Mouse (Mus musculus) A20 (cell line): ENCODE data around the gene Nsf.
"Not testable (repeated sequence)": the region's sequence is repeated elsewhere in the genome, so short reads cannot be mapped to it uniquely, and the experiment has no call there.

Experiments used
- DNase-seq: peaks from one replicate; pipeline ENCODE4 v3.0.0-alpha.2; 2011; ENCODE audit warnings: low read depth, low spot score

The Nsf gene

GRCm38 (mm10) chr11:103953896-103954292 is at the start of gene Nsf:
TSS of gene Nsf (minus strand) at chr11:103954056.
- peak; percentile 89 for DNase-seq

GRCm38 (mm10) chr11:104003397-104003796 is 49.5 kb upstream of the Nsf start:
- no peak for DNase-seq

GRCm38 (mm10) chr11:104002191-104002590 is 48.3 kb upstream of the Nsf start:
- DNase-seq: peak; percentile 66

DNA sequence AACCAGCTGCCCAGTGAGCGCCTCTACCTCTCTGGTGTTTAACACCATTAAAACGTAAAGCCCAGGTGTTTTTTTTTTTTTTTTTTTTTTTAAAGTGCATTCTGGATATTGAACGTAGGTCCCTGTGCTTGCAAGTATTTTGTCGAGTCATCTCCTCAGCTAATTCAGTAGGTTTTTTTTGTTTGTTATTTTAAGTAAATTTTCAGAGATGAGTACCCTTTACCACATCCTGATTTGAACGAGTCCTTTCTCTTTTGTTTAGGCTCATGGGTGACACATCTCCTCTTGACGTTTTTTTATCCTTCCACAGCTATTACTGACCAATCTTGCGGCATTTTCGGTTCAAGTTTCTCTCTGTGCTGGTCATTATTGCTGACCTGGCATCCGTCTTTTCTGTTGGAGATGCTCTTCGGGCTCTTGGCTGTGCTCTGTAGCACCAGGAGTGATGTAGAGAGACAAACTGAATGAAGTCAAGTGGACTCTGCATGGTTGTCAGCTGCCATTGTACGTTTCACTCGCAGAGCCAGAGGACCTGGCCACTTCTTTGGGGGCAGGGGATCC is 47.6 kb upstream of the Nsf start:
- no peak for DNase-seq

DNA sequence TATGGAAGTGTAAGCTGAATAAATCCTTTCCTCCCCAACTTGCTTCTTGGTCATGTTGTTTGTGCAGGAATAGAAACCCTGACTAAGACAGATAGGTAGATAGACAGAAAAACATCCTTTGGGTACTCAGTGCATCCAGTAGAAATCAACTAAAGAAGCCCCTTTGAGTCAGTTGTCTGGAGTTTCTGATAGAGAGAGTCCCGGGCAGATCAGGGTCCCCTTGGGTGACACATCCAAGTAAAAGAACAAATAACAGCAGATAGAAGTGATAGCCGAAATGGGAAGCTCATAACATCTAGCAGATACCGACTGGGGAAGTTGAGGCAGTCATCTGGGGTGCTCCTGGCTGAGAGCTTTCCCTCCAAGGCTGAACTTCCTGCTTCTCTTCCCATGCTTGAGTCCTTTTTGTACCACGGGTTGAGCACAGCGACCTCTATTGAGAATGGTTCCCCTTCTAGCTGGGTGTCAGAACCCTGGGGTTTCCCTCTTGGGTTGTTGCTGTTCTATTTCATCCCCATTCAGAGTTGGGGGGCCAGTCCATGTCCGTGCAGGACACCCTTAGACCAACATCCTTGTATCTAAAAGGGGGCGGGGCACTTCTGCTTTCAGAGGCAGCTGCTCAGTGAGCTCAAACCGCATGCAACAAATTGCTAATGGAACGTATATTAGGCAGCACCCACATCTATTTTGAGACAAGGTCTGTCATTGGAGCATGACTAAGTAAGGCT is 47.0 kb upstream of the Nsf start:
- peak; percentile 98 for DNase-seq

GRCm38 (mm10) chr11:103998737-103999136 is 44.9 kb upstream of the Nsf start:
- DNase-seq: peak; percentile 8

- DNase-seq: peak; percentile 87
These were observed 43.5 kb upstream of the Nsf start for GRCm38 (mm10) chr11:103997385-103997784.

- DNase-seq: no peak
These were observed 38.8 kb upstream of the Nsf start for GRCm38 (mm10) chr11:103992638-103993037.

GRCm38 (mm10) chr11:103990049-103990557 is 36.2 kb upstream of the Nsf start:
- DNase-seq: not testable (repeated sequence)

DNA sequence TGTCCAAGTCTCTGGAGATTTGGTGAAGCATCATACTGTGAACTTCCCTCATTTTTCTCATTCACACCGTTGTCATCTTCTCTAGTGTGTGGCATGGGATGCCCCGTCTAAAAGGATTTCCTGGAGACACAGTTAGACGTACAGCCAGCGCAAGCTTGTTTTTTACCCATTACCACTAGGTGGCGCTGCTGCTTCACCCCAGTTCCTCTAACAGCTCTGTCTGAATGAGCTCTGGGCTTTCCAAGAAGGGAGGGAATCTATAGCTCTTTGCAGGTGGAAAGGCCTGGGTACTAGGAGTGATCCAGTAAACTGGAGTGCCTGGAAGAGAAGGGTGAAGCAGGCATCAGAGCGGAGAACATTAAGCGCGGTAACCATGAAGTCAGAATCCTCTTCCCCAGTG is 33.6 kb upstream of the Nsf start:
- DNase-seq: peak; percentile 81

DNA sequence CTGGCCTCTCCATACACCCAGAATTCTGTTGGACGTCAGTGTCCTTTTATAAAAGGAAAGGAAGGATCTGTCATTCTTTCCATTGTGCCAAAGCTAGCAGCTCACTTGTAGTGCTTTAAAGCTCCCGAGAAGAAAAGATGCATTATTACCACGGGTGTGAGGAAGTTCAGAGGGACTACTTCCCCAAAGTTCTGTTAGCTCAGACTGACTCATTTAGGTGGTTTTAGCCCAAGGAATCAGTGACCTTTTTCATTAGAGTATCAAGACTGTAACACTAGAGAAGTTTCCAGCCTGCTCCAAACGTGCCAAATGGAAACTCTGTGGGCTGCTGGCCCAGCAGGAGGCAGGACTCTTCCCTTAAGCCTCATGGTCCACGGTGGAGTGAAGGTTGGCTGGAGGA is 30.2 kb upstream of the Nsf start:
- DNase-seq: peak; percentile 54

DNA sequence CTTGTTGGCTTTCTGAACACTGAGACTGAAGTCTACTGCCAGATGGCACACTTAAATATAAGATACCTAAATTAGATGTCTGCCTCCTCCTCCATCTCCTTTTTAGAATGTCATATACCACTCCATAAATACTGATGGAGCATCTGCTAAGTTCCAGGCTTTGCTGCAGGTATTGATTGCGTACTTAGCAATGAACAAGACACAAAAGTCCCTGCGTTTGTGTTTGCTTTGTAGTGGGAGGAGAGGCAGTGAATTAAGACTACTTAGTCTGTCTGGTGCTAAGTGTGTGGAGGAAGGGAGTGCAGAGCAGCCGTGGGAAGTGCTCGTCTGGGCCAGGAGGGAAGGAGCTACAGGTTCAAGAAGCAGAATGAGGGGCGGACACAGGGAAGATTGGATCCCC is 28.0 kb upstream of the Nsf start:
- DNase-seq: no peak

DNA sequence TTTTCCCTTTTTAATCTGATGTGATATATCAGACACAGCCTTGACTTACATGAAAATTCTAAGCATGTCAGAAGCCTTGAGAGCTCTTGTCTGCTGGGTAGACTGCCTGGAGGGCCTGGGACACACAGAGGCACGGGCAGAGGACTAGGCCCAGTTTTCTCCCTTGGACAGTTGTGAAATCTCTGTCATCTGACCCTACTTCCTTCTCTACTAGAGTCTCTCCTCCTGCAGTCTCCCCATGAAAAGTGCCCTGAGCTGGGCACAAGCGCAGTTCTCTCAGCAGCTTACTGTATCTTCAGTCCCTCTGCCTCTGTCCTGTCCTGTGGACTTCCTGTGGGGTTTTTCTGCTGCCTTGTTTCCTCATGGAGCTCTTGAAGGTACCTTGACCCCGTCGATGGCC is 25.5 kb upstream of the Nsf start:
- no peak for DNase-seq

DNA sequence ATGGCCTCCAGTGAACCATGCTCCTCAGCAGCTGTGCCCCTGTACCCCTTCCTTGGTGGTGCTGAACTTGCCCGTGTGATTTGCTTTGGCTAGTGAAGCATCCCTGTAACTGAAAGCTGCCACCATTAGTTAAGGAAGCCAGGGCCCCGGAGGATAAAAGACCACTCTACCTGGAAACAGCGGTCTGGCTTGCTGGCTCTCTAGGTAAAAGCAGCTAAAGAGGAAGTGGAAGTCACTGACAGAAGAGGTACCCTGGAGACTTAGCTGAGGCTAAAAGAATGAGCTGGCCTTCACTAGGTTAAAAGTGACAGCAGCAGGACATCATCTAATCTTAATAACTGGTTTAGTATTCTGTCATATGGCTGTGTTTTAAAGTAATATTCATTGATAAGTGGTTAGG is 17.0 kb upstream of the Nsf start:
- peak; percentile 67 for DNase-seq

GRCm38 (mm10) chr11:103969278-103969677 is 15.4 kb upstream of the Nsf start:
- no peak for DNase-seq

- DNase-seq: no peak
These were observed 13.4 kb upstream of the Nsf start for GRCm38 (mm10) chr11:103967106-103967735.

GRCm38 (mm10) chr11:103956866-103957265 is 3.0 kb upstream of the Nsf start:
- DNase-seq: no peak

DNA sequence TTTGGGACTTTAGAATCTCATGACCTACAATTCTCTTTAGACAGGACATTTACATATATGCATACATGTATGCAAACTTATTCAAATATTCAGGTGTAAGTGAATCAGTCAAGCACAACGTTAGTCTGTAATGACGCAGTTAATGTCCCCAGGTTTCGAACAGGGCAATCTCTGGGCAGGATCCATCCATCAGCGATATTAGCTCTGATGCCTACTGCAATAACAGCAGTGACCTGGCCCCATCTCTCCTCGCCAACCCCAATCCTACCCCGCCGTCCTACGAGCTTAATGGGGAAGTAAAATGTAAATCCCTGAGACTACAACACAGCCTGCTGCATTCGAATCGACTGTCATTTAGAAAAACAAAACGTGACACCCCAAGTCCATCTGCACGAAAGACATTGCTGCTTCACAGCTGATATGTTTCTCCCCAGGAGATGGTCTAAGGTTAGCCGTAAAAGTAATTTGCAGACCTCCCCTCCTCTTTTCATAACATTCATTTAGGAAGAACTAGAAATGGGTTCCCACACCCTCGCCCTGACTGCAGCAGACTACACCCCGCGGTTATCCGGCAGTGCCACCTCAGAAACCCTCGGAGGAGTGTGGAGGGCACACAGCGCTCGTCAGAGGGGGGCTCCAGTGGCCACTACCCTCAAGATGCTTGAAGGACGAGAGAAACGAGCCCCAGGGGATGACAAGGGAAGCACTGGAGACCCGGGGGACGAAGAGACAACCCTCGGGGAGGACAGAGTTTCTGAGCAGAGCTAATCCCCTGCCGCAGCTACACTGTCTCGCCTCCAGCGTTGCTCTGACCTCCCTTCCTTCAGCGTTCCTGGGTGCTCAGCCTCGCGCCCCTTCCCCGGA is 592 bp downstream of the Nsf start:
- DNase-seq: peak; percentile 84

DNA sequence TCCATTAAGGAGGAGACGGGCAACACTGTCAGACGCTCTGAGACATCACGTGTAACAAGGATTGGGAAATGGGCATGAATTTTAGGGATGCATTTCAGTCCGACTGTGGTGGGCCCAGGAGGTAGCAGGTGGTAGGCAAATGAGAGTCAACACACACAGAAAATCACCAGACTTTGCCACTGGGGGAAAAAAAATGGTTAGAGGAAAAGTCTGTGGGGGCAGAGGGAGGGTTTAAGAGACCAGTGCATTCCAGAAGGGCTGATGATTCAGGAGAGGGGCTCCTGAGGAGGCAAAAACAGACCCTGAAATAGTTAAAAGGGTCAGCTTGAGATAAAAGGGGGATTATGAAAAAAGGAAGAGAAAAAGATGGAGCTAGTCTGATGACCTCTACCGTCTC is 1.2 kb downstream of the Nsf start:
- no peak for DNase-seq

DNA sequence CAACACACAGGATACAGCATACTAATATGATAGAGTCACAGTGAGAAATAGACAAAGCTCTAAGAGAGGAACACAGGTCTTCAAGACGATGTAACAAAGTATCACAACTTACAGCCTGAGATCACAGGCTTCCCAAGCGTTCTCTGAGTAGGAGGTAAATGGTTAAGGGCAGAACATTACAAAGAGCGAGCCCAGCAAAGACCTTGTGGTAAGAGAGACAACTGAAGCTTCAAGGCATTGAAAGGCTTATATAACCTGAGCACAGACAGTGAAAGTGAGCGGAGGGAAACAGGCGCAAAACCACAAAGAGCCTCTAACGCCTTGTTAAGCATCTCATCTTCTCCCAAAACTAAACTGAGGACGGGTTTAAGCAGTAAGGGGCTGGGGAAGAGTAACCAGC is 2.8 kb downstream of the Nsf start:
- DNase-seq: no peak

DNA sequence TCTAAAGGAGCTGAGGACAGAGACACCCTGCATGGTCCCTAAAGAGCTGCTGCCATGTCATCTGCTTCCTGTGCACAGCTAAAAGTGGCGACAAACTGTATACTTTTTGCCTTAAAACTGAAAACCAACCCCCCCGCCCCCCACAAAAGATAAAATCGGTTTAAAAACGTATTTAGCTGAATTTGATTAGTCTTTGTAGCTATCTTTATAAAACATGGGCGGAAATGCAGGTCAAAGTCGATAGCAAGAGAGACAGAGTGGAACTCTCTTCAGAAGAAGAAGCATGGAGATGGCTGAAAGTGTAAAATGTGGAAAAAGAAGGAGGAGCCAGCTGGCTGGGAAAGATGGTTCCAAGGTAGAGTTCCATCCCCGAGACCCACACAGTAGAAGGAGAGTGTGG is 4.9 kb downstream of the Nsf start:
- DNase-seq: no peak

DNA sequence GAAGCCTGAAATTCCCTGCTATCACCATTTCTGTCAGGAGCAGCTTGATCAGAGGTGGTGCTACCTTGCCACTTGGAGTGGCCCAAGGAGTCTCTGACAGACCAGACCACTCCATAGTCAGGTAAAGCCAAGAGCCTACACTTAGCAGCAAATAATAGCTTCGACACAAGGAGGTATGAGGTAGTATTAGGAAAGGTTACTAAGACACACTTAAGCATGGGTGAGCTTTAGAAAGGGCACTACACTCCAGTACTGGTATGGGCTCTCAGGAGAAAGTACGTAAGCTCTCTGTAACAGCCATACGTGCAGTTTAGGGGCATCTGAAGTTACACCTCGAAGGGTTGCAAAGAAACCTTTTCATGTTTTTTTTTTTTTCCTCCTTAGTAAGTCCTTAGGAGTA is 11.1 kb downstream of the Nsf start:
- DNase-seq: no peak
